In the genomic region with DNA sequence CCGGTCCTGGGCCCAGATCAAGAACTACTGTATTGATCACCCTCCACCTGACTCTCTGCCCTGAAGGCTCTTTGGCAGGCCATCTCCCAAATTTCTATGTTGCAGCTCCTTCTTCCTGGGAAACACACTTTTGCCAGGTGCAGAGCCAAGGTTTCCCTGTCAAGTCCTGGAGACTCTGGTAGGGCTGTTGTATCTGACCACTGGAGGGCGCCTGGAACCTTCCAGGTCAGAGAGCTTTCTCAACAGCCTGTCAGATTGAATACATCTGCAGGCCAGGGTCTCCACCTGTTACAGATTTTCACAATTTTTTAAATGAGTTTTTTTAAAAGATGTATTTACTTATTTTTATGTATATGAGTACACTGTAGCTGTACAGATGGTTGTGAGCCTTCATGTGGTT, we compare ENCODE assay signal across 8 mouse cellular contexts. TPM values are rescaled to one million over a fixed set of nuclear protein-coding genes. Genes with fewer than 3 reads are reported as not detected.
DNase-seq lines count a peak whose midpoint lies in the region; ATAC-seq and TF ChIP-seq lines count a peak whose summit lies in the region.
"Had no signal": no experiment of that assay in that cellular context is flagged by ENCODE, and none has a peak within 500 bp of the region (broad histone marks: within the 10 kb centered on the region; RNA-seq: fewer than 3 reads in every experiment).

No protein-coding gene starts in this region.

- no peak overlapping the region for H3K27ac ChIP-seq in ES-E14 (ENCODE audit: insufficient read depth, low read depth, low read length, poor library complexity, severe bottlenecking)
- no peak overlapping the region for H3K27ac ChIP-seq in spleen, adult 2 months (ENCODE audit: insufficient read depth, low read length)
- H3K27ac ChIP-seq: limb, embryonic 13.5 days had no signal

- intact Hi-C loops in heart, postnatal 25 days (cut with DNase I): loop anchor here (1.0 to 5.0 kb wide), 3 partner anchors 79 to 349 kb away; a partner anchor contains a TSS

- peaks cover 4% of the 10 kb centered on the region; the same call in 1 of the 2 replicates for H3K36me3 ChIP-seq in ES-E14 (ENCODE audit: control insufficient read depth, insufficient read depth, low read length, poor library complexity, severe bottlenecking)
- no peaks in the 10 kb centered on the region for H3K36me3 ChIP-seq in spleen, adult 2 months (ENCODE audit: control insufficient read depth, insufficient read depth, low read length)
- H3K36me3 ChIP-seq: limb, embryonic 13.5 days had no signal

- H3K4me1 ChIP-seq in ES-E14 (ENCODE audit: control insufficient read depth in 2 of 2, insufficient read depth in 2 of 2, low read length in 2 of 2, poor library complexity in 1 of 2): no peaks in the 10 kb centered on the region; a peak in 1 of 4 replicates
- no peaks in the 10 kb centered on the region for H3K4me1 ChIP-seq in spleen, adult 2 months (ENCODE audit: control insufficient read depth, insufficient read depth, insufficient read length)

- H3K9me3 ChIP-seq in ES-E14 (ENCODE audit: control insufficient read depth, insufficient read depth, low read depth, low read length): no peaks in the 10 kb centered on the region
- H3K9me3 ChIP-seq: limb, embryonic 13.5 days had no signal

- peak; percentile 63 for DNase-seq in ES-E14 (ENCODE audit: low read depth, low spot score)
- DNase-seq in adrenal gland, adult (ENCODE audit: inconsistent age in 2 of 2, low spot score in 1 of 2): peak; percentile 61 to 88
- DNase-seq in embryo, embryonic 11 days: peak; percentile 86
- peak; percentile 34 for DNase-seq in heart, postnatal 25 days (ENCODE audit: low spot score)
- peak; percentile 68 to 77 for DNase-seq in layer of hippocampus, postnatal 10 days (ENCODE audit: low spot score in 2 of 2)
- DNase-seq in spleen, adult 2 months (ENCODE audit: low read depth in 1 of 2, low spot score in 2 of 2): peak; percentile 12 to 59

- TF ChIP-seq CTCF in spleen, adult 2 months (IDR thresholded peaks at IDR 0.05; ENCODE audit: extremely low read depth, insufficient read depth, insufficient read length, insufficient replicate concordance): peak; percentile 70; the same call in 1 of the 2 replicates

- in situ Hi-C loops in ES-E14 (cut with MboI; ENCODE audit: low sequenced_read_pairs in 2 of 2, unreplicated experiment in 2 of 2): loop anchor here in 1 of 2 experiments (10.0 kb wide), 1 partner anchor 128 kb away; no protein-coding TSS in a partner anchor

- ATAC-seq in megakaryocyte progenitor cell, adult 5-6 weeks (replicated peaks; ENCODE audit: poor library complexity): peak; percentile 72

- no peaks in the 10 kb centered on the region for H3K27me3 ChIP-seq in spleen, adult 2 months (ENCODE audit: control insufficient read depth, insufficient read depth, low read length)
- H3K27me3 ChIP-seq: limb, embryonic 13.5 days had no signal

- no peak overlapping the region for H3K4me3 ChIP-seq in ES-E14 (ENCODE audit: insufficient read depth in 1 of 2, low read depth in 1 of 2, low read length in 2 of 2, poor library complexity in 1 of 2, severe bottlenecking in 1 of 2)
- H3K4me3 ChIP-seq in spleen, adult 2 months (ENCODE audit: extremely low read depth, insufficient read depth, insufficient read length): no peak overlapping the region
- H3K4me3 ChIP-seq: limb, embryonic 13.5 days had no signal

- no peak overlapping the region for H3K9ac ChIP-seq in ES-E14 (ENCODE audit: insufficient read depth, low read depth, low read length, poor library complexity, severe bottlenecking)
- H3K9ac ChIP-seq: limb, embryonic 13.5 days had no signal

- TF ChIP-seq POLR2A in spleen, adult 2 months (IDR thresholded peaks at IDR 0.05; ENCODE audit: low read depth, low read length): no peak

- WGBS in spleen, adult 2 months: 46% methylated on average over 2 of the region's 2 CpGs

TF ChIP-seq in ES-E14, 5 proteins besides CTCF, POLR2A, EP300 and RAD21:
- peak; percentile 14; the same call in 1 of the 2 replicates for TF ChIP-seq ZC3H11A (IDR thresholded peaks at IDR 0.05; ENCODE audit: borderline replicate concordance, low read depth, low read length)
- TF ChIP-seq HCFC1 (IDR thresholded peaks at IDR 0.05; ENCODE audit: borderline replicate concordance, insufficient read depth, low read length): no peak
- no peak for TF ChIP-seq ZNF384 (IDR thresholded peaks at IDR 0.05; ENCODE audit: low read depth, low read length)
- TF ChIP-seq MAFK (IDR thresholded peaks at IDR 0.05; ENCODE audit: insufficient read depth, low read depth, low read length): no peak
- TF ChIP-seq CHD2 (IDR thresholded peaks at IDR 0.05; ENCODE audit: low read depth, low read length): no peak

RNA-seq across cellular contexts. Expression of a gene that starts 31.2 kb away (rescaled TPM):
- total RNA-seq in ES-E14 (2012; rRNA removed): 4.6 and 6.0 TPM in 2 replicates
- under 1 TPM; 0.61 to 0.65 TPM for total RNA-seq in heart, postnatal 25 days (2021)
- 10 to 100 TPM; 16.4 to 17.2 TPM for total RNA-seq in layer of hippocampus, postnatal 10 days (2021)
- 0.22 and 0.49 TPM in 2 replicates for total RNA-seq in megakaryocyte progenitor cell, adult 5-6 weeks (2015)
- 0.20 and 0.42 TPM in 2 replicates for total RNA-seq in megakaryocyte progenitor cell, adult 5-6 weeks (2017)
- 0.28 and 0.35 TPM in 2 replicates for polyA plus RNA-seq in spleen, adult 2 months (2012; rRNA removed)

RNA-seq across cellular contexts. Expression of a gene that starts 47.8 kb away (rescaled TPM):
- 7.3 and 9.7 TPM in 2 replicates for total RNA-seq in ES-E14 (2012; rRNA removed)
- 10 to 100 TPM in 1 of 2 experiments, 1 to 10 TPM in 1; 10.0 to 14.9 TPM for total RNA-seq in heart, postnatal 25 days (2021)
- 1 to 10 TPM; 7.4 to 8.3 TPM for total RNA-seq in layer of hippocampus, postnatal 10 days (2021)
- total RNA-seq in megakaryocyte progenitor cell, adult 5-6 weeks (2015): 7.4 and 9.1 TPM in 2 replicates
- 6.6 and 7.8 TPM in 2 replicates for total RNA-seq in megakaryocyte progenitor cell, adult 5-6 weeks (2017)
- 8.2 and 15.3 TPM in 2 replicates for polyA plus RNA-seq in spleen, adult 2 months (2012; rRNA removed)

Comparison
In these comparisons a context has a peak if more than half of its experiments do, and no peak if none do; other contexts are left out.
1. DNase-seq: peak in every context shown above with its lines; median percentile 86 in embryo, embryonic 11 days; 74 in adrenal gland, adult; 72 in layer of hippocampus, postnatal 10 days; 63 in ES-E14; 36 in spleen, adult 2 months; 34 in heart, postnatal 25 days.